ENCODE assay signal across 24 mouse cellular contexts in genomic region chr17:25404190-25404589, GRCm38 (mm10). TPM values are rescaled to one million over a fixed set of nuclear protein-coding genes. Genes with fewer than 3 reads are reported as not detected.
DNase-seq lines count a peak whose midpoint lies in the region; ATAC-seq and TF ChIP-seq lines count a peak whose summit lies in the region.
"Had no signal": no experiment of that assay in that cellular context is flagged by ENCODE, and none has a peak within 500 bp of the region (broad histone marks: within the 10 kb centered on the region; RNA-seq: fewer than 3 reads in every experiment).

No protein-coding gene starts in this region.

- WGBS in forebrain, embryonic 11.5 days: 10% methylated on average over 3 of the region's 3 CpGs
- WGBS in forebrain, embryonic 16.5 days: 12% methylated on average over 3 of the region's 3 CpGs
- 15% methylated on average over 3 of the region's 3 CpGs for WGBS in forebrain, embryonic 13.5 days
- WGBS in hindbrain, postnatal 0 days: 27% methylated on average over 3 of the region's 3 CpGs
- WGBS in midbrain, embryonic 16.5 days: 19% methylated on average over 3 of the region's 3 CpGs

- TF ChIP-seq CTCF in hindbrain, postnatal 0 days (IDR thresholded peaks at IDR 0.05; ENCODE audit: low read depth): no peak

- no peak overlapping the region for H3K4me2 ChIP-seq in forebrain, embryonic 11.5 days (ENCODE audit: low read depth, low read length, severe bottlenecking)
- no peak overlapping the region for H3K4me2 ChIP-seq in forebrain, embryonic 16.5 days (ENCODE audit: low read length)
- no peak overlapping the region for H3K4me2 ChIP-seq in forebrain, embryonic 13.5 days
- no peak overlapping the region for H3K4me2 ChIP-seq in hindbrain, postnatal 0 days (ENCODE audit: low read depth, low read length)
- peak overlapping the region; percentile 24 for H3K4me2 ChIP-seq in midbrain, embryonic 16.5 days (ENCODE audit: low read length)
- H3K4me2 ChIP-seq: embryonic facial prominence, embryonic 15.5 days; liver, embryonic 13.5 days; lung, embryonic 15.5 days; stomach, embryonic 15.5 days had no signal

- H3K9ac ChIP-seq in forebrain, embryonic 11.5 days (ENCODE audit: low read length): no peak overlapping the region
- no peak overlapping the region; the same call in 1 of the 2 replicates for H3K9ac ChIP-seq in forebrain, embryonic 16.5 days (replicated peaks; ENCODE audit: low read depth, low read length)
- H3K9ac ChIP-seq in forebrain, embryonic 13.5 days: no peak overlapping the region
- H3K9ac ChIP-seq in hindbrain, postnatal 0 days (replicated peaks; ENCODE audit: low read length): no peak overlapping the region
- peak overlapping the region; percentile 39; the same call in 1 of the 2 replicates for H3K9ac ChIP-seq in midbrain, embryonic 16.5 days (ENCODE audit: low read depth, low read length)
- H3K9ac ChIP-seq: embryonic facial prominence, embryonic 15.5 days; liver, embryonic 13.5 days; lung, embryonic 15.5 days; stomach, embryonic 15.5 days had no signal

- H3K27ac ChIP-seq in forebrain, embryonic 11.5 days (ENCODE audit: low read depth, low read length): peak overlapping the region; percentile 12; the same call in 1 of the 2 replicates
- no peak overlapping the region for H3K27ac ChIP-seq in forebrain, embryonic 16.5 days (ENCODE audit: low read length)
- peak overlapping the region; percentile 57; the same call in 1 of the 2 replicates for H3K27ac ChIP-seq in forebrain, embryonic 13.5 days
- peak overlapping the region; percentile 51; the same call in 1 of the 2 replicates for H3K27ac ChIP-seq in hindbrain, postnatal 0 days
- H3K27ac ChIP-seq in midbrain, embryonic 16.5 days (ENCODE audit: low read length): peak overlapping the region; percentile 70
- H3K27ac ChIP-seq: embryonic facial prominence, embryonic 15.5 days; heart, adult 2 months; liver, embryonic 13.5 days; lung, embryonic 15.5 days; macrophage had no signal

- no peak overlapping the region for H3K4me3 ChIP-seq in forebrain, embryonic 11.5 days (ENCODE audit: low read depth, low read length)
- no peak overlapping the region for H3K4me3 ChIP-seq in forebrain, embryonic 16.5 days (replicated peaks; ENCODE audit: low read length)
- no peak overlapping the region for H3K4me3 ChIP-seq in forebrain, embryonic 13.5 days
- no peak overlapping the region for H3K4me3 ChIP-seq in hindbrain, postnatal 0 days (ENCODE audit: low read length)
- H3K4me3 ChIP-seq in midbrain, embryonic 16.5 days (ENCODE audit: low read depth, low read length): no peak overlapping the region
- H3K4me3 ChIP-seq: embryonic facial prominence, embryonic 15.5 days; heart, adult 2 months; liver, embryonic 13.5 days; lung, embryonic 15.5 days; stomach, embryonic 15.5 days had no signal

- H3K4me1 ChIP-seq in forebrain, embryonic 11.5 days (replicated peaks; ENCODE audit: control insufficient read depth, insufficient read depth, low read length): peaks cover 33% of the 10 kb centered on the region
- peaks cover 42% of the 10 kb centered on the region for H3K4me1 ChIP-seq in forebrain, embryonic 16.5 days (replicated peaks; ENCODE audit: control insufficient read depth, insufficient read depth, low read length)
- H3K4me1 ChIP-seq in forebrain, embryonic 13.5 days: peaks cover 65% of the 10 kb centered on the region
- H3K4me1 ChIP-seq in hindbrain, postnatal 0 days (ENCODE audit: insufficient read depth, low read length): peaks cover 36% of the 10 kb centered on the region
- H3K4me1 ChIP-seq in midbrain, embryonic 16.5 days (ENCODE audit: control insufficient read depth, insufficient read depth, low read length): peaks cover 48% of the 10 kb centered on the region

- H3K9me3 ChIP-seq in forebrain, embryonic 11.5 days (ENCODE audit: control insufficient read depth, low read length): no peaks in the 10 kb centered on the region
- H3K9me3 ChIP-seq in forebrain, embryonic 16.5 days (ENCODE audit: control insufficient read depth, low read length): no peaks in the 10 kb centered on the region
- no peaks in the 10 kb centered on the region for H3K9me3 ChIP-seq in forebrain, embryonic 13.5 days (replicated peaks)
- no peaks in the 10 kb centered on the region for H3K9me3 ChIP-seq in hindbrain, postnatal 0 days (ENCODE audit: low read length)
- H3K9me3 ChIP-seq in midbrain, embryonic 16.5 days (replicated peaks; ENCODE audit: control insufficient read depth, low read length, poor library complexity, severe bottlenecking): no peaks in the 10 kb centered on the region
- H3K9me3 ChIP-seq: embryonic facial prominence, embryonic 15.5 days; liver, embryonic 13.5 days; lung, embryonic 15.5 days; stomach, embryonic 15.5 days had no signal

- H3K27me3 ChIP-seq in forebrain, embryonic 11.5 days (ENCODE audit: control insufficient read depth, insufficient read depth, low read length): peaks cover 66% of the 10 kb centered on the region
- peaks cover 27% of the 10 kb centered on the region for H3K27me3 ChIP-seq in forebrain, embryonic 16.5 days (replicated peaks; ENCODE audit: control insufficient read depth, insufficient read depth, low read length)
- peaks cover 86% of the 10 kb centered on the region for H3K27me3 ChIP-seq in forebrain, embryonic 13.5 days
- no peaks in the 10 kb centered on the region for H3K27me3 ChIP-seq in hindbrain, postnatal 0 days (ENCODE audit: insufficient read depth, low read length)
- no peaks in the 10 kb centered on the region for H3K27me3 ChIP-seq in midbrain, embryonic 16.5 days (ENCODE audit: control insufficient read depth, insufficient read depth, low read depth, low read length)
- H3K27me3 ChIP-seq: embryonic facial prominence, embryonic 15.5 days; liver, embryonic 13.5 days; lung, embryonic 15.5 days; stomach, embryonic 15.5 days had no signal

- intact Hi-C loops in gastrocnemius, postnatal 36 days (cut with DNase I): no loop called here

- no peaks in the 10 kb centered on the region for H3K36me3 ChIP-seq in forebrain, embryonic 11.5 days (ENCODE audit: control insufficient read depth, insufficient read depth, low read length)
- H3K36me3 ChIP-seq in forebrain, embryonic 16.5 days (ENCODE audit: control insufficient read depth, insufficient read depth): no peaks in the 10 kb centered on the region
- no peaks in the 10 kb centered on the region for H3K36me3 ChIP-seq in forebrain, embryonic 13.5 days (ENCODE audit: poor library complexity, severe bottlenecking)
- H3K36me3 ChIP-seq in hindbrain, postnatal 0 days (ENCODE audit: insufficient read depth, low read length): no peaks in the 10 kb centered on the region
- H3K36me3 ChIP-seq in midbrain, embryonic 16.5 days (ENCODE audit: control insufficient read depth, insufficient read depth, low read length): no peaks in the 10 kb centered on the region
- H3K36me3 ChIP-seq: embryonic facial prominence, embryonic 15.5 days; liver, embryonic 13.5 days; lung, embryonic 15.5 days; stomach, embryonic 15.5 days had no signal

- no peak for ATAC-seq in forebrain, embryonic 11.5 days (replicated peaks; ENCODE audit: low FRiP score)
- no peak for ATAC-seq in forebrain, embryonic 16.5 days
- no peak; the same call in 1 of the 2 replicates for ATAC-seq in forebrain, embryonic 13.5 days
- no peak for ATAC-seq in hindbrain, postnatal 0 days
- peak; percentile 54; the same call in 1 of the 2 replicates for ATAC-seq in midbrain, embryonic 16.5 days

- no peak for DNase-seq in forebrain, embryonic 11.5 days (ENCODE audit: low spot score)
- DNase-seq in hindbrain, postnatal 0 days (ENCODE audit: low spot score): peak; percentile 51
- DNase-seq in adrenal gland, adult (ENCODE audit: inconsistent age in 2 of 2, low spot score in 1 of 2): no peak
- no peak for DNase-seq in right cerebral cortex, postnatal 25 days
- no peak for DNase-seq in gastrocnemius, postnatal 36 days
- DNase-seq: adrenal gland, postnatal 10 days; cerebellum, adult 8-10 months; heart, adult 2 months; layer of hippocampus, postnatal 36 days; left cerebral cortex, postnatal 4 days; liver, embryonic 13.5 days; thymus, adult 2 months had no signal

RNA-seq across cellular contexts. Expression of gene Cacna1h, which starts 29.4 kb away (rescaled TPM):
- 4.4 and 4.7 TPM in 2 replicates for polyA plus RNA-seq in forebrain, embryonic 11.5 days (2014; fragmentation: Nextera tagmentation; extraction: Ambion mirVana)
- 12.4 and 14.7 TPM in 2 replicates for polyA plus RNA-seq in forebrain, embryonic 16.5 days (2015; fragmentation: Nextera tagmentation; extraction: Ambion mirVana)
- polyA plus RNA-seq in forebrain, embryonic 13.5 days (2015; fragmentation: Nextera tagmentation; extraction: Ambion mirVana): 7.9 and 9.1 TPM in 2 replicates
- total RNA-seq in hindbrain, postnatal 0 days (2014; rRNA removed): 82.1 and 111 TPM in 2 replicates
- 4.8 and 5.7 TPM in 2 replicates for polyA plus RNA-seq in hindbrain, postnatal 0 days (2015; fragmentation: Nextera tagmentation; extraction: Ambion mirVana)
- 10.0 and 11.5 TPM in 2 replicates for polyA plus RNA-seq in midbrain, embryonic 16.5 days (2015; fragmentation: Nextera tagmentation; extraction: Ambion mirVana)
- total RNA-seq in gastrocnemius, postnatal 36 days (2021): 1 to 10 TPM in 1 of 2 experiments, under 1 TPM in 1; 0.94 to 1.2 TPM
- polyA plus RNA-seq: macrophage had no signal

RNA-seq across cellular contexts. Expression of gene Tpsg1, which starts 35.1 kb away (rescaled TPM):
- polyA plus RNA-seq in forebrain, embryonic 11.5 days (2014; fragmentation: Nextera tagmentation; extraction: Ambion mirVana): 0.45 TPM in 1 of 2 replicates, not detected in the other
- polyA plus RNA-seq in forebrain, embryonic 16.5 days (2015; fragmentation: Nextera tagmentation; extraction: Ambion mirVana): 0.36 TPM in 1 of 2 replicates, not detected in the other
- 0.66 and 1.0 TPM in 2 replicates for polyA plus RNA-seq in forebrain, embryonic 13.5 days (2015; fragmentation: Nextera tagmentation; extraction: Ambion mirVana)
- total RNA-seq in hindbrain, postnatal 0 days (2014; rRNA removed): 0.21 TPM in 1 of 2 replicates, not detected in the other
- 0.65 and 1.5 TPM in 2 replicates for polyA plus RNA-seq in hindbrain, postnatal 0 days (2015; fragmentation: Nextera tagmentation; extraction: Ambion mirVana)
- 0.29 and 0.88 TPM in 2 replicates for polyA plus RNA-seq in midbrain, embryonic 16.5 days (2015; fragmentation: Nextera tagmentation; extraction: Ambion mirVana)
- total RNA-seq in gastrocnemius, postnatal 36 days (2021): under 1 TPM in 1 of 2 experiments, not detected in 1; 0.26 TPM
- total RNA-seq: adrenal gland, postnatal 10 days; CH12.LX; gastrocnemius, adult 8-10 months; heart, adult 2 months; layer of hippocampus, postnatal 36 days; left cerebral cortex, postnatal 4 days; monocyte, adult 5-6 weeks had no signal
- polyA plus RNA-seq: kidney, embryonic 14.5 days; macrophage had no signal

RNA-seq across cellular contexts. Expression of gene Tpsb2, which starts 38.1 kb away (rescaled TPM):
- polyA plus RNA-seq in forebrain, embryonic 11.5 days (2014; fragmentation: Nextera tagmentation; extraction: Ambion mirVana): not detected in 2 replicates
- polyA plus RNA-seq in forebrain, embryonic 16.5 days (2015; fragmentation: Nextera tagmentation; extraction: Ambion mirVana): 0.39 TPM in 1 of 2 replicates, not detected in the other
- polyA plus RNA-seq in forebrain, embryonic 13.5 days (2015; fragmentation: Nextera tagmentation; extraction: Ambion mirVana): not detected in 2 replicates
- 0.21 TPM in 1 of 2 replicates, not detected in the other for total RNA-seq in hindbrain, postnatal 0 days (2014; rRNA removed)
- polyA plus RNA-seq in hindbrain, postnatal 0 days (2015; fragmentation: Nextera tagmentation; extraction: Ambion mirVana): 0.72 and 1.8 TPM in 2 replicates
- polyA plus RNA-seq in midbrain, embryonic 16.5 days (2015; fragmentation: Nextera tagmentation; extraction: Ambion mirVana): 0.23 TPM in 1 of 2 replicates, not detected in the other
- total RNA-seq in gastrocnemius, postnatal 36 days (2021): 1 to 10 TPM; 2.7 to 3.5 TPM
- total RNA-seq: CH12.LX; monocyte, adult 5-6 weeks had no signal
- polyA plus RNA-seq: macrophage had no signal

RNA-seq across cellular contexts. Expression of gene Tekt4, which starts 50.2 kb away (rescaled TPM):
- polyA plus RNA-seq in forebrain, embryonic 11.5 days (2014; fragmentation: Nextera tagmentation; extraction: Ambion mirVana): 0.12 and 0.29 TPM in 2 replicates
- polyA plus RNA-seq in forebrain, embryonic 16.5 days (2015; fragmentation: Nextera tagmentation; extraction: Ambion mirVana): 0.80 and 0.88 TPM in 2 replicates
- polyA plus RNA-seq in forebrain, embryonic 13.5 days (2015; fragmentation: Nextera tagmentation; extraction: Ambion mirVana): 0.57 and 0.82 TPM in 2 replicates
- total RNA-seq in hindbrain, postnatal 0 days (2014; rRNA removed): 5.7 and 7.4 TPM in 2 replicates
- polyA plus RNA-seq in hindbrain, postnatal 0 days (2015; fragmentation: Nextera tagmentation; extraction: Ambion mirVana): 2.3 and 3.2 TPM in 2 replicates
- polyA plus RNA-seq in midbrain, embryonic 16.5 days (2015; fragmentation: Nextera tagmentation; extraction: Ambion mirVana): 1.5 TPM in 2 replicates
- not detected for total RNA-seq in gastrocnemius, postnatal 36 days (2021)
- total RNA-seq: adrenal gland, postnatal 10 days; CH12.LX; gastrocnemius, adult 8-10 months; heart, adult 2 months; monocyte, adult 5-6 weeks had no signal
- polyA plus RNA-seq: kidney, embryonic 14.5 days; large intestine, adult 2 months; liver, embryonic 13.5 days; macrophage had no signal

RNA-seq across cellular contexts. Expression of gene Tpsab1, which starts 58.8 kb away (rescaled TPM):
- polyA plus RNA-seq in forebrain, embryonic 11.5 days (2014; fragmentation: Nextera tagmentation; extraction: Ambion mirVana): not detected in 2 replicates
- not detected in 2 replicates for polyA plus RNA-seq in forebrain, embryonic 16.5 days (2015; fragmentation: Nextera tagmentation; extraction: Ambion mirVana)
- not detected in 2 replicates for polyA plus RNA-seq in forebrain, embryonic 13.5 days (2015; fragmentation: Nextera tagmentation; extraction: Ambion mirVana)
- not detected in 2 replicates for total RNA-seq in hindbrain, postnatal 0 days (2014; rRNA removed)
- not detected in 2 replicates for polyA plus RNA-seq in hindbrain, postnatal 0 days (2015; fragmentation: Nextera tagmentation; extraction: Ambion mirVana)
- not detected in 2 replicates for polyA plus RNA-seq in midbrain, embryonic 16.5 days (2015; fragmentation: Nextera tagmentation; extraction: Ambion mirVana)
- total RNA-seq in gastrocnemius, postnatal 36 days (2021): 1 to 10 TPM; 1.1 to 1.3 TPM
- total RNA-seq: CH12.LX; monocyte, adult 5-6 weeks had no signal
- polyA plus RNA-seq: large intestine, adult 2 months; liver, embryonic 13.5 days; macrophage had no signal
